Mouse (Mus musculus): ENCODE data around the gene Mthfd1l.

- TF ChIP-seq CTCF (IDR thresholded peaks at IDR 0.05; ENCODE audit: extremely low read depth, insufficient read depth, insufficient read length, insufficient replicate concordance) (no peak), POLR2A (IDR thresholded peaks at IDR 0.05; ENCODE audit: low read depth, low read length) (no peak)
These were observed 153.6 kb downstream of the Mthfd1l start for GRCm38 (mm10) chr10:4126335-4127012.
